Mouse (Mus musculus) MEL (cell line): ENCODE results near the gene Aldh6a1. TPM values are rescaled to one million over a fixed set of nuclear protein-coding genes. Genes with fewer than 3 reads are reported as not detected.
A peak's percentile ranks its signal among the peaks of the same experiment; 100 is the strongest.

Source experiments
- DNase-seq: peaks from one replicate; pipeline ENCODE4 v3.0.0; 2011; ENCODE audit warnings: low read depth, low spot score
- H3K27ac ChIP-seq: 2 replicates; pipeline ENCODE4 v1.5.1; 2012; ENCODE audit warnings: low read depth, mild to moderate bottlenecking, control low read depth, low read length, moderate library complexity; ENCODE audit not compliant: control insufficient read depth
- H3K27me3 ChIP-seq, 2 experiments: fragments of 150-350 bp in 1 of 2; sonication (generic) in 1 of 2; 2 replicates each; pipeline ENCODE4 v1.6.1; 2012; ENCODE audit warnings: low read length in 2 of 2, mild to moderate bottlenecking in 2 of 2, improper control_type of control experiment in 1 of 2, moderate library complexity in 1 of 2; ENCODE audit not compliant: insufficient read depth in 2 of 2, control insufficient read depth in 1 of 2
- H3K36me3 ChIP-seq, 2 experiments: 2 replicates each; pipeline ENCODE4 v1.6.1; 2012 to 2014; ENCODE audit warnings: low read length in 2 of 2, improper control_type of control experiment in 1 of 2, inconsistent platforms in 1 of 2, mild to moderate bottlenecking in 1 of 2; ENCODE audit not compliant: insufficient read depth in 2 of 2, control insufficient read depth in 1 of 2
- H3K4me1 ChIP-seq, 2 experiments: fragments of 150-350 bp in 1 of 2; sonication (generic) in 1 of 2; 2 replicates each; pipeline ENCODE4 v1.6.1; 2012; ENCODE audit warnings: low read length in 2 of 2, improper control_type of control experiment in 1 of 2, mild to moderate bottlenecking in 1 of 2; ENCODE audit not compliant: insufficient read depth in 2 of 2, control insufficient read depth in 1 of 2
- H3K4me3 ChIP-seq, 2 experiments: fragments of 150-350 bp in 1 of 2; sonication (generic) in 1 of 2; 2 replicates each; pipeline ENCODE4 v1.5.1; 2012; ENCODE audit warnings: low read depth in 2 of 2, low read length in 2 of 2, mild to moderate bottlenecking in 2 of 2, moderate library complexity in 2 of 2, control low read depth in 1 of 2, improper control_type of control experiment in 1 of 2; ENCODE audit not compliant: control insufficient read depth in 1 of 2, insufficient read depth in 1 of 2
- H3K79me2 ChIP-seq: 2 replicates; pipeline ENCODE4 v1.6.1; 2012; ENCODE audit warnings: mild to moderate bottlenecking, low read length, moderate library complexity; ENCODE audit not compliant: control insufficient read depth, poor library complexity, insufficient read depth
- H3K9ac ChIP-seq: 2 replicates; pipeline ENCODE4 v1.6.1; 2012; ENCODE audit warnings: low read depth, mild to moderate bottlenecking, control low read depth, low read length, moderate library complexity; ENCODE audit not compliant: control insufficient read depth, poor library complexity, severe bottlenecking
- H3K9me3 ChIP-seq: fragments of 150-350 bp; sonication (generic); replicated peaks from 2 replicates; pipeline ENCODE4 v1.6.1; 2012; ENCODE audit warnings: mild to moderate bottlenecking, low read length, improper control_type of control experiment, moderate library complexity; ENCODE audit not compliant: insufficient read depth
- BHLHE40 ChIP-seq: IDR thresholded peaks from 2 replicates; pipeline ENCODE4 v1.6.1; 2012; ENCODE audit warnings: low read depth, mild to moderate bottlenecking, inconsistent platforms, low read length, improper control_type of control experiment, borderline replicate concordance
- CHD2 ChIP-seq: IDR thresholded peaks from 2 replicates; pipeline ENCODE4 v1.6.1; 2011; ENCODE audit warnings: low read length, improper control_type of control experiment
- CTCF ChIP-seq, 3 experiments: IDR thresholded peaks in 2 of 3; conservative IDR thresholded peaks in 1 of 3; 2 replicates each; pipeline ENCODE4 v1.5.1; 2011 to 2012; ENCODE audit warnings: low read length in 3 of 3, low read depth in 2 of 3, mild to moderate bottlenecking in 2 of 3, improper control_type of control experiment in 1 of 3, inconsistent platforms in 1 of 3, mixed read lengths in 1 of 3, moderate library complexity in 1 of 3; ENCODE audit not compliant: control insufficient read depth in 1 of 3, insufficient read depth in 1 of 3, poor library complexity in 1 of 3, severe bottlenecking in 1 of 3
- ELF1 ChIP-seq: IDR thresholded peaks from 2 replicates; pipeline ENCODE4 v1.6.1; 2014; ENCODE audit warnings: low read depth, mild to moderate bottlenecking, inconsistent platforms, low read length, improper control_type of control experiment, moderate library complexity
- EP300 ChIP-seq, 2 experiments: IDR thresholded peaks; 2 replicates each; pipeline ENCODE4 v1.6.1; 2011; ENCODE audit warnings: improper control_type of control experiment in 2 of 2, low read length in 2 of 2, low read depth in 1 of 2, mild to moderate bottlenecking in 1 of 2
- ETS1 ChIP-seq: IDR thresholded peaks from 2 replicates; pipeline ENCODE4 v1.6.1; 2012; ENCODE audit warnings: low read depth, mild to moderate bottlenecking, inconsistent platforms, low read length, improper control_type of control experiment, moderate library complexity
- GATA1 ChIP-seq: IDR thresholded peaks from 2 replicates; pipeline ENCODE4 v1.6.1; 2011; ENCODE audit warnings: low read depth, low read length, improper control_type of control experiment
- JUND ChIP-seq: IDR thresholded peaks from 2 replicates; pipeline ENCODE4 v1.6.1; 2011; ENCODE audit warnings: low read depth, mild to moderate bottlenecking, improper control_type of control experiment, low read length
- MYB ChIP-seq: IDR thresholded peaks from 2 replicates; pipeline ENCODE4 v1.6.1; 2011; ENCODE audit warnings: mild to moderate bottlenecking, low read depth, low read length, improper control_type of control experiment
- MYC ChIP-seq: IDR thresholded peaks from 2 replicates; pipeline ENCODE4 v1.6.1; 2011; ENCODE audit warnings: low read depth, mild to moderate bottlenecking, low read length, improper control_type of control experiment, moderate library complexity
- POLR2AphosphoS2 ChIP-seq: IDR thresholded peaks from 2 replicates; pipeline ENCODE4 v1.6.1; 2011; ENCODE audit warnings: low read length, improper control_type of control experiment
- POLR2AphosphoS5 ChIP-seq: IDR thresholded peaks from 2 replicates; pipeline ENCODE4 v1.6.1; 2012; ENCODE audit warnings: low read depth, borderline replicate concordance, mild to moderate bottlenecking, inconsistent platforms, low read length, moderate library complexity, mixed read lengths
- RAD21 ChIP-seq: IDR thresholded peaks from 2 replicates; pipeline ENCODE4 v1.6.1; 2011; ENCODE audit warnings: mild to moderate bottlenecking, low read depth, low read length, improper control_type of control experiment
- SIN3A ChIP-seq: IDR thresholded peaks from 2 replicates; pipeline ENCODE4 v1.6.1; 2012; ENCODE audit warnings: low read length, improper control_type of control experiment, inconsistent platforms
- UBTF ChIP-seq: IDR thresholded peaks from 2 replicates; pipeline ENCODE4 v1.6.1; 2012; ENCODE audit warnings: low read depth, mild to moderate bottlenecking, inconsistent platforms, low read length, improper control_type of control experiment, moderate library complexity, borderline replicate concordance; ENCODE audit not compliant: insufficient read depth
- USF1 ChIP-seq: IDR thresholded peaks from 2 replicates; pipeline ENCODE4 v1.6.1; 2014; ENCODE audit warnings: low read depth, mild to moderate bottlenecking, inconsistent platforms, low read length, improper control_type of control experiment, moderate library complexity
- polyA plus RNA-seq, 2 experiments: library from polyadenylated mRNA; stranded (reverse) in 1 of 2; unstranded in 1 of 2; fragments of >175 nt in 1 of 2; fragments of >200 nt in 1 of 2; gene quantifications; 2 replicates each; pipeline versions ENCODE4 v1.2.1 to v1.2.4; 2012; ENCODE audit warnings: low replicate concordance in 2 of 2, low read depth in 1 of 2; ENCODE audit not compliant: insufficient read length in 2 of 2, insufficient read depth in 1 of 2, missing spikeins in 1 of 2
- total RNA-seq: library from RNA; depleted of rRNA; stranded (reverse); fragments of 300-350 nt; gene quantifications from 2 replicates; pipeline ENCODE4 v1.2.3, GENCODE M21; 2012

The Aldh6a1 gene
- total and polyA plus RNA-seq, 3 experiments = 1.4 to 2.9 TPM; not detected in 1

- no peaks in the 10 kb centered on the region for H3K27me3 ChIP-seq
These were observed 8.3 kb downstream of the Aldh6a1 start for GRCm38 (mm10) chr12:84442526-84442925.

GRCm38 (mm10) chr12:84438697-84439096 lies 12.1 kb downstream of the Aldh6a1 start:
- no peak overlapping the region for H3K9ac ChIP-seq
- no peak for TF ChIP-seq CHD2
- peak in 1 of 2 experiments; percentile 57; a peak in 2 of 4 replicates for TF ChIP-seq EP300 (IDR thresholded peaks at IDR 0.05; ENCODE audit: low read depth in 1 of 2, low read length in 2 of 2)
- TF ChIP-seq GATA1 = peak; percentile 85
- no peak for TF ChIP-seq CTCF (IDR thresholded peaks at IDR 0.05 in 2 of 3, conservative IDR thresholded peaks at IDR 0.05 in 1 of 3; ENCODE audit: control insufficient read depth in 1 of 3, insufficient read depth in 1 of 3, low read depth in 2 of 3, low read length in 3 of 3, poor library complexity in 1 of 3, severe bottlenecking in 1 of 3)
- TF ChIP-seq BHLHE40 = peak; percentile 51; the same call in 1 of the 2 replicates
- peak; percentile 44; the same call in 1 of the 2 replicates for TF ChIP-seq ELF1
- peak; percentile 41; the same call in 1 of the 2 replicates for TF ChIP-seq USF1

More at GRCm38 (mm10) chr12:84442526-84442925, 8.3 kb downstream of the Aldh6a1 start:
- no peak for TF ChIP-seq SIN3A
- TF ChIP-seq POLR2AphosphoS5 = no peak
- TF ChIP-seq RAD21 = no peak
- TF ChIP-seq ELF1 = no peak
- TF ChIP-seq POLR2AphosphoS2 = no peak
- no peak for TF ChIP-seq CTCF (IDR thresholded peaks at IDR 0.05 in 2 of 3, conservative IDR thresholded peaks at IDR 0.05 in 1 of 3; ENCODE audit: control insufficient read depth in 1 of 3, insufficient read depth in 1 of 3, low read depth in 2 of 3, low read length in 3 of 3, poor library complexity in 1 of 3, severe bottlenecking in 1 of 3)
- no peak for TF ChIP-seq UBTF
- TF ChIP-seq MYC = no peak
- TF ChIP-seq MYB = no peak
- no peak for TF ChIP-seq ETS1
- TF ChIP-seq JUND = no peak
- no peaks in the 10 kb centered on the region for H3K79me2 ChIP-seq
- H3K9me3 ChIP-seq = no peaks in the 10 kb centered on the region
- peaks cover 0 to 13% of the 10 kb centered on the region in 2 experiments; a peak in 2 of 4 replicates for H3K36me3 ChIP-seq
- DNase-seq = no peak
- H3K4me3 ChIP-seq = no peak overlapping the region
- peaks cover 3 to 6% of the 10 kb centered on the region in 2 experiments for H3K4me1 ChIP-seq
- no peak overlapping the region for H3K27ac ChIP-seq
- H3K9ac ChIP-seq = no peak overlapping the region

More at GRCm38 (mm10) chr12:84438697-84439096, 12.1 kb downstream of the Aldh6a1 start:
- DNase-seq = peak; percentile 46
- Histone ChIP-seq H3K36me3 (peaks cover 0 to 13% of the 10 kb centered on the region in 2 experiments; a peak in 2 of 4 replicates), H3K27me3 (no peaks in the 10 kb centered on the region), H3K4me1 (peaks cover 3 to 6% of the 10 kb centered on the region in 2 experiments), H3K27ac (no peak overlapping the region; the same call in 1 of the 2 replicates), H3K4me3 (no peak overlapping the region), H3K79me2 (no peaks in the 10 kb centered on the region), H3K9me3 (no peaks in the 10 kb centered on the region)
